Mouse (Mus musculus): ENCODE results near the gene Ubxn2a. TPM values are rescaled to one million over a fixed set of nuclear protein-coding genes. Genes with fewer than 3 reads are reported as not detected.

The Ubxn2a gene
- polyA plus RNA-seq, 1 experiment: 116 TPM

DNA sequence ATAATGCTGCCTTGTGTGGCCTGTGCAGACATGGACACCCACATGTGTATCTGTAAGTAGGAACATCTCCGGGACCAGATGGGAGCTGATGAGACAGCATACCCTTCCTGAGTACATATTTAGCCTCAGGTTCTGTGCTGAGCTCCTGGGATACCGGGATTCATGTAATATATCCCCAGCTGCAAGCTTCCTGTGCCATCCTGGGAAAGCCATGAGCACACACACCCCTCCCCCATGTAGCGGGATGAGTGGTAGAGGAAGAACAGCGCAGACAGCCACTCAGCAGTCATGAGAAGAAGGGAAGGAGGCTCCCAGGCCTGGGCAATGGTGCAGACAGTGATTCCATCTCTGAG is 43.2 kb downstream of the Ubxn2a start:
- H3K4me3 ChIP-seq (ENCODE audit: insufficient read depth, low read depth, low read length): no peak overlapping the region
- no peak overlapping the region for H3K27ac ChIP-seq (replicated peaks; ENCODE audit: low read depth, low read length)
- no peaks in the 10 kb centered on the region for H3K4me1 ChIP-seq (ENCODE audit: control insufficient read depth, insufficient read depth, insufficient read length, low read length)

DNA sequence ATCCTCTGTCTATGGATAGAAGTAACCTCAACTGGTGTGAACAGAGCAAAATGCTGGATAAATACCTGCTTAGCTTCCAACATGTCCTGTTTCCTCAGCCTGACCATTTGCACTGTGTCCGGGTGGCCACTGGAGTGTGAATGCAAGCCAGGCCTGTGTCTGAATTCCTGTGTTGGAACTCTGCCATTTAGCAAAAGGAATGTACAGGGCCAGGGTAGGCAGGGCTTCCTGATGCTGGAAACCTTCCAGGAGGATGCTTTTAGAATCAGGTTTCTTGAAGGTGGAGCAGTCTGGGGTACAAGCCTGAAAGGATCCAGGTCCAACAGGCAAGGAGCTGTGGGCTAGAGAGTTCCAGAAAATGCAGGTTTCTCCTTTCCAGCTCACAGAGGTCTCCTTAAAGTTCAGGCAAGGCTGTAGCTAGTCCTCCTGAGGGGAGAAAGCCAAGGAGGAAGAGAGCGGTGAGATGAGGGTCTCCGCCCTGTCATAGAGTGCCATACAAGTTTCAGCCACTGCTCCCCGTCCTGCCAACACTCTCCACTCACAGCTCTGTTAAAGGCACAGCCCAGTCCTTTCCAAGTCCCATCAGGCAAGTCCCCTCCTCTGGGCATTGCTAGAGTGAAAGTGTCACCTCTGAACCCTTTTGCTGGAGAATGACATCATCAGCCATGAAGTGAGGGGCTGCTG is 43.7 kb downstream of the Ubxn2a start:
- H3K4me1 ChIP-seq (ENCODE audit: control insufficient read depth, insufficient read depth, insufficient read length, low read length): no peaks in the 10 kb centered on the region
- H3K27ac ChIP-seq (replicated peaks; ENCODE audit: low read depth, low read length): no peak overlapping the region
- H3K4me3 ChIP-seq (ENCODE audit: insufficient read depth, low read depth, low read length): no peak overlapping the region

DNA sequence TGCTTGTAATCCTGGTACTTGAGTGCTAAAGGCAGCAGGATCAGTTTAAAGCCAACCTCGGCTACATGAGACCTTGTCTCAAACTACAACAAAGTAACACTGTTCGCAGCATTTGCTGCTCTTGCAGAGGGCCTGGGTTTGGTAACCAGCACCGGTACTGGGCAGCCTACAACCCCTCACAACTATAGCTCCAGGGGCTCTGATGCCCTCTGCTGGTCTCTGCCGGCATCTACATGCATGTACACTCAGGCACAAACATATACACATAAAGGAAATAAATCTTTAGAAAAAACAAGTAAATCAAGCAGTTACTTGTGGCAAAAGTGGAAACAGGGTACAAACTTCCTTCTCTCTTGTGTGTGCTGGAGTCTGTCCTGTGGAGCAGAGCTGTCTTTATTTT is 44.8 kb downstream of the Ubxn2a start:
- Histone ChIP-seq H3K4me1 (ENCODE audit: control insufficient read depth, insufficient read depth, insufficient read length, low read length) (no peaks in the 10 kb centered on the region), H3K4me3 (ENCODE audit: insufficient read depth, low read depth, low read length) (no peak overlapping the region), H3K27ac (replicated peaks; ENCODE audit: low read depth, low read length) (no peak overlapping the region)

DNA sequence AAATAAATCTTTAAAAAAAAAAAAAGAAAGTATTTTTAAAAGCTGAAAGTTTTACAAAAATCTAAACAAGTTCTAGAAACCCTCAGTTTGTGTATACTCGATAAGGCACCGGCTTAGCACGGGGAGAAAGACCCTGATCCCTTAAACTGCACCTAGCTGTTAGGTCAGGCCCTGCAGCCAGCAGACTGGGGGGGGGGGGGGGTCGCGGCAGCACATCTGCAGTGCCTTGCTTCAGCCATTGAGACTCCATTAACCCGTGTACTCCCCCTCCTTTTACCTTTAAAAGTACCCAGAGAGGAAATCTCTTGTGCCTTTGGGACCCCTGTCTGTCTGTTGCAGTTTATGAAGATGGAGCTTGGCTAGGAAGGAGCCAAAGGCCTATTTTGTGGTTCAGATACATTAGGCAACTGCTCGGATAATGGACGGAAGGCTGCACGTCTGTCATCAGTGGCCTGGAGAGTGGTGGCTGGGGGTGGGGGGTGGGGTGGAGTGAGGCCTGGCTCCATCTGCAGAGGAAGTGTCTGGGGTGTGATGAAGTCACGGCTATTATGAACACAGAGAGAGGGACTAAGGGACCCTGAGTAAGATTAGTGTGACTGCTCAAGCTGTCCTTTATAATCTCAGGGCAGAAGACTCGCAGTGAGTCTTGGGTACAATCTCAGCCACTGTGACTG is 48.1 kb downstream of the Ubxn2a start:
- no peak overlapping the region for H3K27ac ChIP-seq (replicated peaks; ENCODE audit: low read depth, low read length)
- no peaks in the 10 kb centered on the region for H3K4me1 ChIP-seq (ENCODE audit: control insufficient read depth, insufficient read depth, insufficient read length, low read length)
- H3K4me3 ChIP-seq (ENCODE audit: insufficient read depth, low read depth, low read length): no peak overlapping the region

DNA sequence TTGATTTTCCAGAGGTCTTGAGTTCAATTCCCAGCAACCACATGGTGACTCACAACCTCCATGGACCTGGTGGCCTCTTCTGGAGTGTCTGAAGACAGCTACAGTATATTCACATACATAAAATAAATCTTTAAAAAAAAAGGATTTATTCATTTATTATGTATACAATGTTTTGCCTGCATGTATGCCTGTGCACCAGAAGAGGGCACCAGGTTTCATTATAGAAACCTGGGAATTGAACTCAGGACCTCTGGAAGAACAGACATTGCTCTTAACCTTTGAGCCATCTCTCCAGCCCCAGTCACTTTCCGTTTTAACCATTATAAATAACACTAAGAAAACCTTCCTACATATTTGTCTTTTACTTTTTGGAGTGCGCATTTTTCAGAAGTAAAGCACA is 50.7 kb downstream of the Ubxn2a start:
- H3K4me1 ChIP-seq (ENCODE audit: control insufficient read depth, insufficient read depth, insufficient read length, low read length): no peaks in the 10 kb centered on the region
- no peak overlapping the region for H3K27ac ChIP-seq (replicated peaks; ENCODE audit: low read depth, low read length)
- no peak overlapping the region for H3K4me3 ChIP-seq (ENCODE audit: insufficient read depth, low read depth, low read length)

DNA sequence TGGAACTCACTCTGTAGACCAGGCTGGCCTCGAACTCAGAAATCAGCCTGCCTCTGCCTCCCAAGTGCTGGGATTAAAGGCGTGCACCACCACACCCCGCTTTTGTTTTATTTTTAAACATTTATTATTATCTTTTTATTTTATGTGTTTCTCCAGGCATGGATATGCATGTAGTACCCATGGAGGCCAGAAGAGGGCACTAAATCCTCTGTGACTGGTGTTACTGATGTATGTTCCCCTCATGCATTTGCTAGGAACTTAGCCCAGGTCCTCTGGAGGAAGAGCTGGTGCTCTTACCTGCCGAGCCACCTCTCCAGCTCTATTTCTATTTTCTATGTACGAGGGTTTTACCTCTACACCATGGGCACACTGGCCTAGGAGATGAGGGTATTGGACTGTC is 51.3 kb downstream of the Ubxn2a start:
- no peak overlapping the region for H3K27ac ChIP-seq (replicated peaks; ENCODE audit: low read depth, low read length)
- H3K4me1 ChIP-seq (ENCODE audit: control insufficient read depth, insufficient read depth, insufficient read length, low read length): no peaks in the 10 kb centered on the region
- H3K4me3 ChIP-seq (ENCODE audit: insufficient read depth, low read depth, low read length): no peak overlapping the region

DNA sequence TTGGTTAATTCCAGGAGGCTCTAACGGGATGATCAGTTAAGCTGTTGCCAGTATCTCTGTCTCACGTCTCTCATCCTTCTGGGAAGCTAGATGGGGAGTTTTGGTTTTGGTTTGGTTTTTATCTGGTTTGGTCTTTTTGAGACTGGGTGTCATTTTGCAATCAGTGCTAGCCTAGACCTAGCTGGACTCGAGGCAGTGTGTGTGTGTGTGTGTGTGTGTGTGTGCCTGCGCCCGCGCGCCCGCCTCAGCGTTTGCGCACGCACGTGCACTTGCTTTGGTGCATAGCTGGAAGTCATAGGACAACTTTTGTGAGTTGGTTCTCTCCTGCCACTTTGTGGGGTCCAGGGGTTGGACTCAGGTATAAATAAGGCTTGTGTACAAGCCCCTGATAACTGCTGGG is 63.8 kb downstream of the Ubxn2a start:
- Histone ChIP-seq H3K27ac (replicated peaks; ENCODE audit: low read depth, low read length) (no peak overlapping the region), H3K4me1 (ENCODE audit: control insufficient read depth, insufficient read depth, insufficient read length, low read length) (peaks cover 3% of the 10 kb centered on the region; the same call in 1 of the 2 replicates), H3K4me3 (ENCODE audit: insufficient read depth, low read depth, low read length) (peak overlapping the region; percentile 99)

DNA sequence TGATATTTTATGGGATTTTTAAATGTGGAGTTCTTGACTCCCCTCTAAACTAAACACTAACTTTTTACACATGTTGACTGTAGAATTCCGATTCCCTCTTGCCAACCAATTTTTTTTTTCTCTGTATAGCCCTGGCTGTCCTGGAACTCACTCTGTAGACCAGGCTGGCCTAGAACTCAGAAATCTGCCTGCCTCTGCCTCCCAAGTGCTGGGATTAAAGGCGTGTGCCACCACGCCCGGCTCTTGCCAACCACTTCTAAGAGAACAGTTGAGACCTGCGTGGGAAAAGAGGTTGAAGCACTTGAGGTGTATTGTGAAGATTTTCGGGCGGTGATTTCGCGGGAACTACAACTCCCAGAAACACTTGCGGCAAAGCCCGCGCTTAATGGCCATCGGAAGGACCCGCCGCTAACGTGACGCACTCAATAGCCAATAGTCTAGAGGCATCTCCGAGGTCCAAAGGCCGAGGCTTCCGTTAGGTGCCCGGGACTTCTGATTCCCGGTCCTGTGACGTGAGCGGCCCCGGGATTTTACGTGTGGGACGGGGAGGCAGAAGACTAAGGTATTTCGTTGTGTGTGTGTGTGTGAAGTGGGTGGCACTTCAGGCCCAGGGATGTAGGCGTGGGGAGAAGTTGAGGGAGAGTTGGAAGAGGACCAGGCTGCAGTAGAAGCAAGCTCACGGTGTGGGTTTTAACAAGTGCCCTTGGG is 64.5 kb downstream of the Ubxn2a start, which contains the start of gene Wdcp:
Gene Wdcp (plus strand): TSS at position 414 of the 708 bp plus-strand sequence.
- peak within 1 kb of the TSS; percentile 99 for H3K4me3 ChIP-seq (ENCODE audit: insufficient read depth, low read depth, low read length)
- H3K4me1 ChIP-seq (ENCODE audit: control insufficient read depth, insufficient read depth, insufficient read length, low read length): peaks cover 3% of the 10 kb centered on the region; the same call in 1 of the 2 replicates
- H3K27ac ChIP-seq (replicated peaks; ENCODE audit: low read depth, low read length): peak within 1 kb of the TSS; percentile 86

DNA sequence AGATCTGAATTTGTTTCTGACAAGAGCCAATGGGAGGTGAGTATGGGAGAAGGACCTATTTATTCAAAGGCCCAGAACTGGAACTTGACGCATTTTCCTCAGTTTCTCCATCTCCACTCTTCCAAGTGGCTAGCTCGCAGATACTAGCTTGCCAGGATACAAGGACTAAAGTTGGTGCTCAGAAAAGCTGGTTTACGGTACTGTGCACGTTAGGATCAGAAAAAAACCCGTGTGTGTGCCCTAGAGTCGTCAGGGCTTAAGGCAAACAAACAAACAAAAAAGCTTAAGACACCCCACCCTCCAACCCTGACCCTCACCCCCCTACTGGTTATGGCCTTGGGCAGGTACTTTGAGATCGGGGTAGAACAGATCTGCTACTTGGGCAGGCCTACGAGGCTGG is 65.0 kb downstream of the Ubxn2a start:
- H3K27ac ChIP-seq (replicated peaks; ENCODE audit: low read depth, low read length): no peak overlapping the region
- peak overlapping the region; percentile 80; the same call in 1 of the 2 replicates for H3K4me3 ChIP-seq (ENCODE audit: insufficient read depth, low read depth, low read length)

DNA sequence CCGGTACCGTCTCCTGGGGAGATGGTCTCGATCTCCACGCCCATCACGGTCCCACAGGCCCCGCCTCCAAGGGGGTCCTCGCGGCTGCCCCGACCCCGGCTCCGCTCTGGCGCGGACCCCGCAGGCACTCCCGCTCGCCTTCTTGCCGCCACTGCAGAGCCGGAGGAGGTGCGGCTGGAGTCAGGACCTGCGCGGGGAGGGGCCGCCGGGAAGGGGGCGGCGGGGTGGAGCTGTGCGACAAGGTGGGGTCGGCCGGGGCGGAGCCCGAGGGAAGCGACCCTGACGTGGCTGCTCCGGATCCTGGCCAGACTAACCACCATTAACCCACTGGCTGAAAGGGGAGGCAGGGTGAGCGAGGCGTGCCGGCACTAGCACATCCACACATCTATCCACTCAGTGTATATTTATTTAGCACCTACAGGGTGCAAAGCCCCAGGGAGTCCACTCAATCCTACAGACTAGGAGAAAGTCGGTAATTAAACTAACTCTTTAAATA is 66.1 kb downstream of the Ubxn2a start, which contains the start of gene Fkbp1b:
Gene Fkbp1b (minus strand): TSS at position 200 of the 496 bp plus-strand sequence.
- Histone ChIP-seq H3K27ac (replicated peaks; ENCODE audit: low read depth, low read length) (no peak within 1 kb of the TSS), H3K4me3 (ENCODE audit: insufficient read depth, low read depth, low read length) (peak within 1 kb of the TSS; percentile 80), H3K4me1 (ENCODE audit: control insufficient read depth, insufficient read depth, insufficient read length, low read length) (peaks cover 3% of the 10 kb centered on the region; the same call in 1 of the 2 replicates)

More for the DNA sequence above, 65.0 kb downstream of the Ubxn2a start:
- peaks cover 3% of the 10 kb centered on the region; the same call in 1 of the 2 replicates for H3K4me1 ChIP-seq (ENCODE audit: control insufficient read depth, insufficient read depth, insufficient read length, low read length)

DNA sequence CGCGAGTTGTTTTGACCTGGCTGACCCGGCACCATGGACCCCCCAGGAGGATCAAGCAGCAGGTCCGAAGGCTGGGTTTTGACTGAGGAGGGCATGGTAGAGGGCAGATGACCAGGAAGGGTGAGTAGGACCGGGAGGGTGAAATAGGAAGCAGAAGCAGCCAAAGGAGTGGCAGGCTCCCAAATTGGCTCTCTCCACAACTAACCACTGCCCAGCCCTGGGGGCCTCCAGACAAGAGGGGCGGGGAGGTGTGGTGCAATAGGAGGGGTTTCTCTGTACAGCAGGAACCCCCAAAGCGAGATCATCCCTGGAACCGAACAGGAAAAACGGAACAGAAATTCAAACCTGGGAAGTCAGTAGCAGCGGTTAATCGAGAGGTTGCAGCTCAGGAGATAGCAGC is 66.8 kb downstream of the Ubxn2a start:
- Histone ChIP-seq H3K4me1 (ENCODE audit: control insufficient read depth, insufficient read depth, insufficient read length, low read length) (peaks cover 3% of the 10 kb centered on the region; the same call in 1 of the 2 replicates), H3K27ac (replicated peaks; ENCODE audit: low read depth, low read length) (no peak overlapping the region), H3K4me3 (ENCODE audit: insufficient read depth, low read depth, low read length) (peak overlapping the region; percentile 80)

DNA sequence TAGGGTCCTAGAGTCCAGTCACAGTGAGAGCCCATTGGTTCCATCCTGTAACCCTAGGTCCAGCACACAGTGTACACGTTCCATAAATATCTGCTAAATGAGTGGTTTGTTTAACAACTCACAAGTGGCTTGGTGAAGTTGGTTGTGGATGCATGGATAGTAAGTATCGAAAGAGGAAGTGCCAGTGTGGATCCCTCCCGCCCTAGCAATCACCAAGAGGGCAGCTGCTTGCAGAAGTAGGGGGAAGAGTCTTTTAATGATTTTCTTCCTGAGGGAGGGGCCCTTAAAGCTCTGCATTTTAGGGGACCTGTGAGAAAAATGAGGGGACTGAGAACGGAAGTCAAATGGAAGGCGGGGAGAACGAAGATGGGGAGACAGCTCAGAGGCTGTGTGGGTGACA is 67.5 kb downstream of the Ubxn2a start:
- 0 out of 2 replicates have a peak overlapping the region, but pooled peaks have one; percentile 80 for H3K4me3 ChIP-seq (ENCODE audit: insufficient read depth, low read depth, low read length)
- H3K4me1 ChIP-seq (ENCODE audit: control insufficient read depth, insufficient read depth, insufficient read length, low read length): peaks cover 3% of the 10 kb centered on the region; the same call in 1 of the 2 replicates

DNA sequence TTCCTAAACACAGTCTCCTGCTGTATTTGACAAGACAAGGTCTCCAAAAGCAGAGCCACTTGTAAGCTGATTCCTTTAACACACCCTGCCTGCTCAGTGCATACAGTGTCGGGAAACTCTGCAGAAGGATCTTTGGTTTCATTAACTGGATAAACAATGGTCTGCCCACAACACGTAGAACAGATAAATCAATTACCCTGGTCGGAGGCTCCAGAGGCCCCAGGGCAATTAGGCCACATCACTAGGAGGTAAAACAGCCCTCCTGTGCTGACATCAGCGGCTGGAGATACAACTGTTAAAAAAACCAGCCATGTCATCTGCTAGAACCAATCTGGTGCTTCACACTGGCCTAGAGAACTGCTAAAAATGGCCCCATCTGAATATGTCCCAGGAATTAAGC is 70.5 kb downstream of the Ubxn2a start:
- H3K27ac ChIP-seq (replicated peaks; ENCODE audit: low read depth, low read length): no peak overlapping the region
- peaks cover 2% of the 10 kb centered on the region; the same call in 1 of the 2 replicates for H3K4me1 ChIP-seq (ENCODE audit: control insufficient read depth, insufficient read depth, insufficient read length, low read length)
- H3K4me3 ChIP-seq (ENCODE audit: insufficient read depth, low read depth, low read length): no peak overlapping the region

More for the DNA sequence above, 67.5 kb downstream of the Ubxn2a start:
- no peak overlapping the region for H3K27ac ChIP-seq (replicated peaks; ENCODE audit: low read depth, low read length)
